Mouse (Mus musculus) MEL-GATA-1-ER (cell line): ENCODE data around the gene Tjp3.

Experiments
- DNase-seq: peaks from one replicate; pipeline ENCODE4 v3.0.0-alpha.2; 2012; ENCODE audit warnings: low read depth; ENCODE audit errors: extremely low read depth

Gene Tjp3

GRCm38 (mm10) chr10:81319741-81320549 is 28.6 kb upstream of the Tjp3 start:
- DNase-seq: no peak

DNA sequence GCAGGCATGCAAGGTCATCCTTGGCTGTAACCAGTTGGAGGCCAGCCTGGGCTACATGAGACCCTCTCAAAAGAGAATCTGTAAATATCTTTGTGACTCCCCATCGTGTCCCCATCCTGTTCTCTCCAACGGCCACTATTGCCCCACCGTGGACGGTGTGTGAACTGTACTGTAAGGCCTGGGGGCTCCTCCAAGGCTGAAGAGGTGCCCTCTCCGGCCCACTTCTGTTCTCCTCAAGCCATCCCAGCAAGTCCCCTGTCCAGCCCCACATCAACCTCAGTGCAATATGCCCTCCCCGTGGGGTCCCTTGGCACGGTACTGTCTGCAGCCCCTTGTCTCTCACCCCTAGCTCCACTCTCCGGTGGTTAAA is 27.9 kb upstream of the Tjp3 start:
- peak; percentile 6 for DNase-seq

DNA sequence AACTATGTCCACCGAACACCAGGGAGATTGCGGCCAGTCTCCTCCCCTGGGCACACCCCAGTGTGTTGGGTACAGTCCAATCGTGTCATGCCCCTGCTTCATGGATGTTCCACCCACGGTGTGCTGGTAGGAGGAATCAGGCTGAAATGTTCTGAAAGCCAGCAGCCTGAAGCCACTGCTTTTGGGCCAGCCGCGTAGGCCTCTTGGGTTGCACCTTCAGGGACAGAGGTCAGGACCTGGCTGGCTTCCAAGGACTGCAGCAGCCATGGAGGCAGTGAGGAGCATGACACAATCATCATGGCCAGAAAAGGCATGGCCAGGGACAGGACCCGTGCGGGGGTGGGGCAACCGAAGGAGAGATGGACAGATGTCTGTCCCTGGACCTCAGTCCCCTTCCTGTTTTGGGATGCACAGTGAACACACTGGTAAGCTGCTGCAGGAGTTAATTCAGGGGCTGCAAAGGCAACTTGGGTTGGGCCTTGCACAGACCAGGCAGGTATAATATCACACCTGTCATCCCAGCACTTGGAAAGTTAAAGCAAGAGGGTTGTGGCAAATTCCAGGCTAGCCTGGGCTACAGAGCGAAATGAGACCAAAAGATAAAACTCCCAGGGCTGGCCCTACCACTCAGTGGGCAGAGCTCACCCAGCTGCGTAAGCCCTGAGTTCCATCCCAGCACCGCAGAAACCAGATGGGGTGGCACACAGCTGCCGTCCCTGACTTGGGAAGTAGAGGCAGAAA is 27.4 kb upstream of the Tjp3 start:
- DNase-seq: no peak

DNA sequence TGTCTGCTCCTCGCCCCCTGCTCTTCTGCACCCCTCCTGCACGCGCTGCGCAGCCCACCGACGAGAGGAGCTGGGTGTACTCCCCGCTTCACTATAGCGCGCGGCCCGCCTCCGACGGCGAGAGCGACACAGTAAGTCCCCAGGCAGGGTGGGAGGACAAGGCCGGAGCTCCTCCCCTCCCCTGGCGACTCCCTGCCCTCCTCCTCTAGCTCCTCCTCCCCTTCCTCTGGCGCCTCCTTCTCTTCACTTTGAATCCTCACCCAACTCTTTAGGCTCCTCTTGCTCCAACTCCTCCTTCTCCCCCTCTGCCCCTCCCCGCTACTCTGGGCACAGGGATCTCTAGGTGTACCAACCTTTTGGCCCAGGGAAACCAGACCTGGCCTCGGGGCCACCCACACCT is 25.9 kb upstream of the Tjp3 start:
- no peak for DNase-seq

- DNase-seq: no peak
These were observed 25.1 kb upstream of the Tjp3 start for GRCm38 (mm10) chr10:81316338-81317060.

DNA sequence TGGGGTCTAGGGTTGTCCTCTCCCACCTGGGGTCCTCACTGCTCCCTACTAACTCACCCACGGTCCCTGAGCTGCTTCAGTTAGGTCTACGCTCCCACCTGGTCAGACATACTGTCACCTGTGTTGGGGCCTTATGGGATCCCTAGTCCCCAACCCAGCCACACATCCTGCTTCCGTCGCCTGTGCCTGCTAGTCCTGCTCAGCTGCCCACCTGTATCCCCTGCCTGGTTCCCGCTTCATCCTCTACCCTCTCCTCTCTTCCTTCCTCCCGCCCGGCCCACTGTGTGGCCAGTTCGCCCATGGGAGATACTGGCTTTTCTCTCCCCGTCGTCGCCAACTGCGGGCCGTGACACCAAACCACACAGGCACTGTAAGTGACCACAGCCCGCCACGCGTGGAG is 24.2 kb upstream of the Tjp3 start:
- no peak for DNase-seq

GRCm38 (mm10) chr10:81314201-81314600 is 22.8 kb upstream of the Tjp3 start:
- DNase-seq: no peak

DNA sequence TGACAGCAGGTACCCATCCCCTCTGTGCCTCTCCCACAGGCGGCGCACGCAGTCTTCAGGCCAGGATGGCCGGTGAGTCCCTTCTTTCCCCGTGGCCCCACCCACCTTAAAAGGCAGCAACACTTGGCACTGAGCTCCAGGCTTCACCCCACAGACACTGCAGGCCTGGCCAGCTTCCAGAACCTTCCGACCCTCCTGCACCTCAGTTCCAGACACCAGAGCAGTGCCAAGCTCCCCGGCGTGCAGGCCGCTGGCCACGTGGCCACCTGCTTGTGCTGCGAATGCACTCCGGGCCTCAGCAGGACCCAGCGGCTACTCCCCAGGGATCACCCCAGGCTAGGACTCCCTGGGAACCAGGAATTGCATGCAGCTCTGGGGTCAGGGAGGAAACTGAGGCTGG is 22.2 kb upstream of the Tjp3 start:
- DNase-seq: no peak

GRCm38 (mm10) chr10:81309571-81309970 is 18.2 kb upstream of the Tjp3 start:
- DNase-seq: no peak

DNA sequence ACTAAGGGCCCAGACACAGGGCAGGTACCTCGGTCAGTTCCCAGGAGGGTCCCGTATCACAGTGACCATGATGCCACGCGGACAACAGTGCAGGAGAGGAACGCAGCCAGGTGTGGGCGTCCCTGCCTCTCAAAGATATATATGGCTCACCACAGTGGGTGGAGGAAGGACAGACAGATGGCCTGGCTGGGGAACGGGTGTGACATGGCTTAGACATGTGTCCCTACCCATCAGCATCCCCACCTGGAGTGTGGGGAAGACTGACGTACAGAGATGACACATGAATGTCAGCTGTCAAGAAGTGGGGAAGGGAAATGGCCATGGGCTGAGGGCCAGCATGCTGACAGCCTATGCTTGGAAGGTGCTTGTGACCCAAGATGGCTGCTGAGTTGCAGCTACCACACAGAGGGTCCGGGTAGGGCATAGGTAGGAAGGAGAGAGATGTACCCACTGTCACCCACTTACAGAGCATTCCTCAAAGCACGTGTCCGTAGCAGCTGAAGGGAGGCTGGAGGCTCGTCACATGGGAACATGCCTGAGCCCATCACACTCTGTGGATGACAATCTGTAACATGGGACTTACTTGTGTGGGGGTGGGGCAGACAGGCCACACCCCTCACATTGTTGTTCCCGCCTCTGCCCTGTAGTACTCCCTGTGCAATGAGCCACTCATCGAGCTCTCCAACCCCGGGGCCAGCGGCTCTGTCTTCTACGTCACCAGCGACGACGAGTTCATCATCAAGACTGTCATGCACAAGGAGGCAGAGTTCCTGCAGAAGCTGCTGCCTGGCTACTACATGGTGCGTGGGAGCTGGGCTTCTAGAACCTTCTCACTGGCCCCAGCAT is 15.7 kb upstream of the Tjp3 start:
- no peak for DNase-seq

GRCm38 (mm10) chr10:81306173-81306668 is 14.8 kb upstream of the Tjp3 start:
- no peak for DNase-seq

DNA sequence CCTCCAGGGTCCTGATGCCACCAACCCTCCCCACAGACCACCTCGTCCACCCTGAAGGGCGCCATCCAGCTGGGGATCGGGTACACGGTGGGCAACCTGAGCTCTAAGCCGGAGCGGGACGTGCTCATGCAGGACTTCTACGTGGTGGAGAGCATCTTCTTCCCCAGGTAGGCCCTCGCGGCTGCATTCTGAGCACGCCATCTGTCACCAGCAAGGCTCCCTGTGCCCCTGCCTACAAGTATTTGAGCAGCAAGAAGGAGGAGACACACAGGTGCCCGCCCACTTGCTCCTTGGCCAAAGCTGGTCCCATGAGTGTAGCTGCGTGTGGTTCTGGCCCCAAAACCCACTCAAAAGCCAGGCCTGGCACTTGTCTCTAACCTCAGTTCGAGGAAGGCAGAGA is 14.3 kb upstream of the Tjp3 start:
- DNase-seq: no peak

DNA sequence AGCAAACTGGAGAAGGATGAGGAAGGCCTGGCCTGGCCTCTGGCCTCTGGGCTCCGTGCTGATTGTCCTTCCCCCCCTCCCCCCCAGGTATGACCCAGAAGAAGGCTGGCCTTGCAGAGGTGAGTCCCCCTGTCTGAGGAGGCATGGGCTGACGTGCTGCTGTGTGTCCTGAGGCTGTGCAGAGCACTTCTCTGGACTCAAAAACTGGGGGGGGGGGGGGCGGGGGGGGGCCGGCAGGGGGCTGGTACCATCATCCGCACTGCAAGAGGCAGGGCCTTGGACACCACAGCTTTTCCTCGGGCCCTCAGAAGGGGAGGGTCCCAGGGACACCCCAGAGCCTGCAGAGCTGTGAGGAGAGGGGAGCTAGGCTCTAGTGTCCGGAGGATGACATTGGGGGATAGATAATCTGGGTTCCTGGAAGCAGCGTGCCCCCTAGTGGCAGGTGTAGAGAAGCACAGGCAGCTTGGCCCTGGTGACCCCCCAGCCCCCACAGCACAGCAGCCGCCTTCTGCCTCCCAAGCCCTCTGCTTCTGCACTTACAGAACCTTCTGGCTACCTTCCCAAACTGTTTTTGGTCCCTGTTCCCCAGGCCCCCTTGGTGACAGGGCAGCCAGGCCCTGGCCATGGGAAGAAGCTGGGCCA is 13.3 kb upstream of the Tjp3 start:
- no peak for DNase-seq

- DNase-seq: no peak
These were observed 12.4 kb upstream of the Tjp3 start for GRCm38 (mm10) chr10:81303761-81304160.

- no peak for DNase-seq
These were observed 11.9 kb upstream of the Tjp3 start for GRCm38 (mm10) chr10:81303258-81303657.

GRCm38 (mm10) chr10:81302781-81303218 is 11.4 kb upstream of the Tjp3 start:
- no peak for DNase-seq

GRCm38 (mm10) chr10:81302288-81302687 is 10.9 kb upstream of the Tjp3 start:
- DNase-seq: no peak

- DNase-seq: no peak
These were observed 9.9 kb upstream of the Tjp3 start for GRCm38 (mm10) chr10:81301321-81301720.

- no peak for DNase-seq
These were observed 9.0 kb upstream of the Tjp3 start for GRCm38 (mm10) chr10:81300352-81300907.
